Comparison of ENCODE assay signal across 9 mouse cellular contexts in the genomic region with DNA sequence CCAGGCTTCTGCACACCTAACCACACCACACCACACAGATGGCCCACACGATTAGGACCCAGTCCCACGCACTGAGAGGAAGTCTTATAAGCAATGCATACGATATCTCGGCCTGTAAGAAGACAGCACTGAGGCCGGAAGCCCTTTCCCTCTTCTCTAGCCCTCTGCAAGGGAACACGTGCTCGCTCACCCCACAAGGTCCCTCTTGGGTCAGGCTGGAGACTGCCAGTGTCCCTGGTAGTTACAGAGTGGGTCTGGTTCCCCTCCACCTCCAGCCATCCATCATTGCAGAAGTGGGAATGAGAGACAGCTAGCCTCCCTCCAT. TPM values are rescaled to one million over a fixed set of nuclear protein-coding genes. Genes with fewer than 3 reads are reported as not detected.
DNase-seq lines count a peak whose midpoint lies in the region; ATAC-seq lines count a peak whose summit lies in the region.
"Had no signal": no experiment of that assay in that cellular context is flagged by ENCODE, and none has a peak within 500 bp of the region (broad histone marks: within the 10 kb centered on the region; RNA-seq: fewer than 3 reads in every experiment).

No protein-coding gene starts in this region.

- ATAC-seq in heart, embryonic 12.5 days (ENCODE audit: insufficient number of reproducible peaks, low FRiP score), result no peak
- ATAC-seq in erythroid progenitor cell, adult 5-6 weeks (replicated peaks; ENCODE audit: low FRiP score, poor library complexity, severe bottlenecking), result peak; percentile 41
- ATAC-seq in limb, embryonic 11.5 days (ENCODE audit: insufficient number of reproducible peaks, low FRiP score, low TSS enrichment, low read depth), result no peak
- ATAC-seq in midbrain, embryonic 13.5 days, result no peak
- ATAC-seq: Patski had no signal

- H3K27me3 ChIP-seq in heart, embryonic 12.5 days (replicated peaks), result no peaks in the 10 kb centered on the region
- no peaks in the 10 kb centered on the region for H3K27me3 ChIP-seq in limb, embryonic 11.5 days (ENCODE audit: control insufficient read depth, insufficient read depth, low read length)
- 0 out of 2 replicates have a peak, but pooled peaks cover 6% of the 10 kb centered on the region for H3K27me3 ChIP-seq in midbrain, embryonic 13.5 days
- H3K27me3 ChIP-seq: Patski had no signal

- DNase-seq in heart, postnatal 36 days, result no peak
- DNase-seq in limb, embryonic 11.5 days (ENCODE audit: low spot score), result no peak
- DNase-seq in adrenal gland, postnatal 36 days, result no peak
- no peak for DNase-seq in right cerebral cortex, adult 2 months (ENCODE audit: low spot score in 2 of 2)
- no peak for DNase-seq in urinary bladder, adult 2 months (ENCODE audit: low spot score)

- H3K9ac ChIP-seq in heart, embryonic 12.5 days, result peak overlapping the region; percentile 100
- H3K9ac ChIP-seq in limb, embryonic 11.5 days (ENCODE audit: low read length), result peak overlapping the region; percentile 97; the same call in 1 of the 2 replicates
- peak overlapping the region; percentile 98 for H3K9ac ChIP-seq in midbrain, embryonic 13.5 days (replicated peaks)

- peaks cover 5% of the 10 kb centered on the region; the same call in 1 of the 2 replicates for H3K36me3 ChIP-seq in heart, embryonic 12.5 days
- no peaks in the 10 kb centered on the region for H3K36me3 ChIP-seq in limb, embryonic 11.5 days (ENCODE audit: control insufficient read depth, insufficient read depth, low read length)
- peaks cover 15% of the 10 kb centered on the region for H3K36me3 ChIP-seq in midbrain, embryonic 13.5 days

- peak overlapping the region; percentile 90 for H3K4me2 ChIP-seq in heart, embryonic 12.5 days
- H3K4me2 ChIP-seq in limb, embryonic 11.5 days (ENCODE audit: low read depth, severe bottlenecking), result peak overlapping the region; percentile 95
- H3K4me2 ChIP-seq in midbrain, embryonic 13.5 days (replicated peaks), result peak overlapping the region; percentile 98

- no peaks in the 10 kb centered on the region for H3K9me3 ChIP-seq in heart, embryonic 12.5 days (replicated peaks)
- no peaks in the 10 kb centered on the region for H3K9me3 ChIP-seq in limb, embryonic 11.5 days (ENCODE audit: control insufficient read depth, low read length)
- H3K9me3 ChIP-seq in midbrain, embryonic 13.5 days, result no peaks in the 10 kb centered on the region

- peak overlapping the region; percentile 98 for H3K4me3 ChIP-seq in heart, embryonic 12.5 days
- peak overlapping the region; percentile 97 for H3K4me3 ChIP-seq in limb, embryonic 11.5 days (ENCODE audit: low read depth, low read length)
- peak overlapping the region; percentile 97 for H3K4me3 ChIP-seq in midbrain, embryonic 13.5 days (replicated peaks)

- intact Hi-C loops in heart, postnatal 36 days (cut with DNase I), result loop anchor here (2.0 to 5.0 kb wide), 3 partner anchors 13 to 122 kb away; a partner anchor contains a TSS

- WGBS in heart, embryonic 12.5 days, result 43% methylated on average over 7 of the region's 7 CpGs
- 58% methylated on average over 7 of the region's 7 CpGs for WGBS in limb, embryonic 11.5 days
- 55% methylated on average over 7 of the region's 7 CpGs for WGBS in midbrain, embryonic 13.5 days

- H3K4me1 ChIP-seq in heart, embryonic 12.5 days (replicated peaks), result peaks cover 62% of the 10 kb centered on the region
- peaks cover 45% of the 10 kb centered on the region for H3K4me1 ChIP-seq in limb, embryonic 11.5 days (ENCODE audit: control insufficient read depth, insufficient read depth, low read length)
- peaks cover 61% of the 10 kb centered on the region for H3K4me1 ChIP-seq in midbrain, embryonic 13.5 days (replicated peaks)

- H3K27ac ChIP-seq in heart, embryonic 12.5 days (ENCODE audit: poor library complexity, severe bottlenecking), result 0 out of 2 replicates have a peak overlapping the region, but pooled peaks have one; percentile 12
- no peak overlapping the region for H3K27ac ChIP-seq in limb, embryonic 11.5 days (replicated peaks; ENCODE audit: low read depth, low read length)
- H3K27ac ChIP-seq in midbrain, embryonic 13.5 days, result 0 out of 2 replicates have a peak overlapping the region, but pooled peaks have one; percentile 10

RNA-seq across cellular contexts. Expression of a gene that starts 9.6 kb away (rescaled TPM):
- 16.4 TPM in 2 replicates for polyA plus RNA-seq in heart, embryonic 12.5 days (2016; fragmentation: Nextera tagmentation; extraction: Ambion mirVana)
- 10 to 100 TPM; 26.2 to 28.5 TPM for total RNA-seq in heart, postnatal 36 days (2021)
- 34.6 and 46.1 TPM in 2 replicates for total RNA-seq in erythroid progenitor cell, adult 5-6 weeks (2015; ENCODE audit: low replicate concordance)
- 46.2 and 46.5 TPM in 2 replicates for total RNA-seq in erythroid progenitor cell, adult 5-6 weeks (2017; ENCODE audit: low replicate concordance)
- 33.7 and 34.6 TPM in 2 replicates for polyA plus RNA-seq in limb, embryonic 11.5 days (2014; fragmentation: Nextera tagmentation; extraction: Ambion mirVana)
- 35.9 and 41.9 TPM in 2 replicates for polyA plus RNA-seq in midbrain, embryonic 13.5 days (2015; fragmentation: Nextera tagmentation; extraction: Ambion mirVana)
- 10 to 100 TPM; 61.9 to 92.6 TPM for total RNA-seq in adrenal gland, postnatal 36 days (2021)
- polyA plus RNA-seq in urinary bladder, adult 2 months (2012; rRNA removed), result 54.8 and 69.3 TPM in 2 replicates

RNA-seq across cellular contexts. Expression of a gene that starts 23.2 kb away (rescaled TPM):
- polyA plus RNA-seq in heart, embryonic 12.5 days (2016; fragmentation: Nextera tagmentation; extraction: Ambion mirVana), result not detected in 2 replicates
- total RNA-seq in heart, postnatal 36 days (2021), result not detected
- total RNA-seq in erythroid progenitor cell, adult 5-6 weeks (2015; ENCODE audit: low replicate concordance), result not detected in 2 replicates
- not detected in 2 replicates for total RNA-seq in erythroid progenitor cell, adult 5-6 weeks (2017; ENCODE audit: low replicate concordance)
- not detected in 2 replicates for polyA plus RNA-seq in limb, embryonic 11.5 days (2014; fragmentation: Nextera tagmentation; extraction: Ambion mirVana)
- polyA plus RNA-seq in midbrain, embryonic 13.5 days (2015; fragmentation: Nextera tagmentation; extraction: Ambion mirVana), result not detected in 2 replicates
- not detected for total RNA-seq in adrenal gland, postnatal 36 days (2021)
- 0.03 and 0.07 TPM in 2 replicates for polyA plus RNA-seq in urinary bladder, adult 2 months (2012; rRNA removed)

RNA-seq across cellular contexts. Expression of a gene that starts 37.7 kb away (rescaled TPM):
- not detected in 2 replicates for polyA plus RNA-seq in heart, embryonic 12.5 days (2016; fragmentation: Nextera tagmentation; extraction: Ambion mirVana)
- total RNA-seq in heart, postnatal 36 days (2021), result not detected
- total RNA-seq in erythroid progenitor cell, adult 5-6 weeks (2015; ENCODE audit: low replicate concordance), result not detected in 2 replicates
- total RNA-seq in erythroid progenitor cell, adult 5-6 weeks (2017; ENCODE audit: low replicate concordance), result not detected in 2 replicates
- not detected in 2 replicates for polyA plus RNA-seq in limb, embryonic 11.5 days (2014; fragmentation: Nextera tagmentation; extraction: Ambion mirVana)
- 2.2 and 3.3 TPM in 2 replicates for polyA plus RNA-seq in midbrain, embryonic 13.5 days (2015; fragmentation: Nextera tagmentation; extraction: Ambion mirVana)
- not detected for total RNA-seq in adrenal gland, postnatal 36 days (2021)
- not detected in 2 replicates for polyA plus RNA-seq in urinary bladder, adult 2 months (2012; rRNA removed)

RNA-seq across cellular contexts. Expression of a gene that starts 39.7 kb away (rescaled TPM):
- not detected in 2 replicates for polyA plus RNA-seq in heart, embryonic 12.5 days (2016; fragmentation: Nextera tagmentation; extraction: Ambion mirVana)
- not detected for total RNA-seq in heart, postnatal 36 days (2021)
- total RNA-seq in erythroid progenitor cell, adult 5-6 weeks (2015; ENCODE audit: low replicate concordance), result not detected in 2 replicates
- not detected in 2 replicates for total RNA-seq in erythroid progenitor cell, adult 5-6 weeks (2017; ENCODE audit: low replicate concordance)
- polyA plus RNA-seq in limb, embryonic 11.5 days (2014; fragmentation: Nextera tagmentation; extraction: Ambion mirVana), result not detected in 2 replicates
- polyA plus RNA-seq in midbrain, embryonic 13.5 days (2015; fragmentation: Nextera tagmentation; extraction: Ambion mirVana), result not detected in 2 replicates
- under 1 TPM in 1 of 2 experiments, not detected in 1; 0.40 TPM for total RNA-seq in adrenal gland, postnatal 36 days (2021)
- not detected in 2 replicates for polyA plus RNA-seq in urinary bladder, adult 2 months (2012; rRNA removed)
- polyA plus RNA-seq: Patski had no signal

RNA-seq across cellular contexts. Expression of a gene that starts 43.9 kb away (rescaled TPM):
- not detected in 2 replicates for polyA plus RNA-seq in heart, embryonic 12.5 days (2016; fragmentation: Nextera tagmentation; extraction: Ambion mirVana)
- not detected for total RNA-seq in heart, postnatal 36 days (2021)
- total RNA-seq in erythroid progenitor cell, adult 5-6 weeks (2015; ENCODE audit: low replicate concordance), result not detected in 2 replicates
- not detected in 2 replicates for total RNA-seq in erythroid progenitor cell, adult 5-6 weeks (2017; ENCODE audit: low replicate concordance)
- not detected in 2 replicates for polyA plus RNA-seq in limb, embryonic 11.5 days (2014; fragmentation: Nextera tagmentation; extraction: Ambion mirVana)
- polyA plus RNA-seq in midbrain, embryonic 13.5 days (2015; fragmentation: Nextera tagmentation; extraction: Ambion mirVana), result not detected in 2 replicates
- total RNA-seq in adrenal gland, postnatal 36 days (2021), result under 1 TPM in 1 of 2 experiments, not detected in 1; 0.13 TPM
- 16.2 and 21.1 TPM in 2 replicates for polyA plus RNA-seq in urinary bladder, adult 2 months (2012; rRNA removed)
- polyA plus RNA-seq: Patski had no signal
